Mouse (Mus musculus): ENCODE data around the gene Prkag2.

Gene Prkag2

GRCm38 (mm10) chr5:25050827-25051226 is 49.6 kb downstream of the Prkag2 start:
- no peak for DNase-seq (ENCODE audit: extremely low read depth, low read depth)

- DNase-seq (ENCODE audit: extremely low read depth, low read depth): no peak
Observed at GRCm38 (mm10) chr5:25047670-25048069, 52.8 kb downstream of the Prkag2 start.

GRCm38 (mm10) chr5:25046762-25047161 is 53.7 kb downstream of the Prkag2 start:
- no peak for DNase-seq (ENCODE audit: extremely low read depth, low read depth)

- no peak for DNase-seq (ENCODE audit: extremely low read depth, low read depth)
Observed at GRCm38 (mm10) chr5:25044007-25044406, 56.4 kb downstream of the Prkag2 start.

DNA sequence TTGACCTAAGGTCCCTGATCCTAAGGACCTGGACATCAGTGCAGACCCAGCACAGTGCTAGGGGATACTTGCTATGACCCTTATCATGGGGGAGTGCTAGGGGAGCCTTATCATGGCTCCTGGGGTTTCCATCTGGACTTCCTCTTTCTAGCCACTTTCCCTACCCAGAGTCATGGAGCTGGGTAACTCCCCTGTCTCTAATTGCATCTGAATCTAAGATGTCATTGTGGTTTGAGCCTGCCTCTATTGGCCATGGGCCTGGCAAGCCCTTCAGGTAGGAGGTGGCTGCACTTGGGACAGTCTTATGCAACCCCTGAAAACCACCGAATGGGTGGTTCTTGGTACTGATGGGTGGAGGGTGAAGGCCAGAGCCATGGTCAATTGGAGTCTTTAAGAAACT is 58.5 kb downstream of the Prkag2 start:
- peak; percentile 91 for DNase-seq (ENCODE audit: extremely low read depth, low read depth)

- DNase-seq (ENCODE audit: extremely low read depth, low read depth): peak; percentile 60
Observed at GRCm38 (mm10) chr5:25041307-25041706, 59.1 kb downstream of the Prkag2 start.

- DNase-seq (ENCODE audit: extremely low read depth, low read depth): no peak
Observed at GRCm38 (mm10) chr5:25040903-25041302, 59.5 kb downstream of the Prkag2 start.

GRCm38 (mm10) chr5:25038827-25039226 is 61.6 kb downstream of the Prkag2 start:
- DNase-seq (ENCODE audit: extremely low read depth, low read depth): no peak

GRCm38 (mm10) chr5:25035391-25035790 is 65.1 kb downstream of the Prkag2 start:
- no peak for DNase-seq (ENCODE audit: extremely low read depth, low read depth)

GRCm38 (mm10) chr5:25031456-25031856 is 69.0 kb downstream of the Prkag2 start:
- peak; percentile 79 for DNase-seq (ENCODE audit: extremely low read depth, low read depth)

DNA sequence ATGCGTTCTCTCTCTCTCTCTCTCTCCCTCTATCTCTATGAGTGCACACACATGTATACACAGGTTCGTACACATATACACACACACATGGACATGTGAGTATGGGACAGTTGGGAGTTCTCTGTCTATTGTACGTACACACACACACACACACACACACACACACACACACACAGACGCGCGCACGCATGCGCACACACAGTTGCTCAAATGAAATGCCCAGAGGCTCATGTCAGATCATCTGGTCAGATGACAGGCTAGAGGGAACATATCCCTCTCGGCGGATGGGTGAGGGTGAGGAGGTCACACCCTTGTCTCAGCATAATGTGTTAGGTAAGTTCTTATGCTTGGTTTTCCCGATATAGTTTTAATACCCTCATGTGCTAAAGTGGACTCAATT is 69.4 kb downstream of the Prkag2 start:
- no peak for DNase-seq (ENCODE audit: extremely low read depth, low read depth)

- peak; percentile 77 for DNase-seq (ENCODE audit: extremely low read depth, low read depth)
Observed at GRCm38 (mm10) chr5:25030276-25030681, 70.2 kb downstream of the Prkag2 start.

- no peak for DNase-seq (ENCODE audit: extremely low read depth, low read depth)
Observed at GRCm38 (mm10) chr5:25027673-25028072, 72.8 kb downstream of the Prkag2 start.

GRCm38 (mm10) chr5:25025309-25026019 is 75.0 kb downstream of the Prkag2 start:
- DNase-seq (ENCODE audit: extremely low read depth, low read depth): no peak

DNA sequence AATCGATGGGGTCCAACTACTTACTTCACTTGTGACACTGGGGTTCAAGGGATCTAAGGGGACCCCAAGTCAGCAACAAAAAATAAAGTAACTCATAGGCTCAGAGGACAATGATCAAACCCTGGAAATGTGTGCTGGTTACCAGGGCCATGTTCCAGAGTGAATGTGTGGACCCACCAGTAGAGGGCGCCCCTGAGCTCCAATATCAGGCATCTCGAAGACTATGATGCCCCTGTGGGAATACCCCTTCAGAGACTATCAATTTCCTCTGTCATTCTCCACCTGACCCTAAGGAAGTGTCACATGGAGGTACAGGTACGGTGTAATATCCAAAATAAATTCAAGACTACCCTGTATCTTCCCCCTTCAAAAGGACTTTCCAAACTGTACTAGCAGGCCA is 77.5 kb downstream of the Prkag2 start:
- no peak for DNase-seq (ENCODE audit: extremely low read depth, low read depth)

GRCm38 (mm10) chr5:25019221-25019620 is 81.2 kb downstream of the Prkag2 start:
- DNase-seq (ENCODE audit: extremely low read depth, low read depth): no peak

- no peak for DNase-seq (ENCODE audit: extremely low read depth, low read depth)
Observed at GRCm38 (mm10) chr5:25012134-25012533, 88.3 kb downstream of the Prkag2 start.

GRCm38 (mm10) chr5:25011019-25011485 is 89.4 kb downstream of the Prkag2 start:
- peak; percentile 86 for DNase-seq (ENCODE audit: extremely low read depth, low read depth)

GRCm38 (mm10) chr5:25010438-25010892 is 90.0 kb downstream of the Prkag2 start:
- DNase-seq (ENCODE audit: extremely low read depth, low read depth): peak; percentile 77

GRCm38 (mm10) chr5:25009770-25010169 is 90.7 kb downstream of the Prkag2 start:
- DNase-seq (ENCODE audit: extremely low read depth, low read depth): no peak

- DNase-seq (ENCODE audit: extremely low read depth, low read depth): no peak
Observed at GRCm38 (mm10) chr5:25008966-25009365, 91.5 kb downstream of the Prkag2 start.

GRCm38 (mm10) chr5:25006848-25007247 is 93.6 kb downstream of the Prkag2 start:
- peak; percentile 57 for DNase-seq (ENCODE audit: extremely low read depth, low read depth)

DNA sequence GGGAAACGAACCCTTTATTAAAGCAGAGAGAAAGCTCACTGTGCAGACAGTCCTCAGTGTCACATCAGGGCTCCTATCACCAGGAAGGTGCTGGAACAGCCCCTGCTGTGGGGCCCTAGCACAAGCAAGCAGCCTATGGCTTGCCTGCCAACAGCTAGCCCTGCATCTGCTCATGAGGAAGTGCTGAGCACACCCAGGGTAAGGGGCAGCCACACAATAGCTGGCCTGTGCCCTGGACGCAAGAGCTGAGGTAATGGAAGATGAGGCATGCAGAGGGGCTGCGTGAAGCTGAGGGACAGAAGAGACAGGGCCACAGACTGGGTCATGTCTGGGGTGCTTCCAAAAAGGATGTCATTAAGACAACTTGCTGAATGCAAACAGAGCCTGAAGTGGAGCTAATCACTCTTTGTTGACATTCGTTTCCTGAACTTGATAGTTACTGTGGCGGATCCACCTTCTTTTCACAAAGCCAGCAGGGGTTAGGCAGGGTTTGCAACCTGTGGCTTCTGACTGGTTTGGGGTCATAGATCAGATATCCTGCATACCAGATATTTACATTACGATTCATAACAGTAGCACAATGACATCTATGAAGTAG is 94.8 kb downstream of the Prkag2 start:
- no peak for DNase-seq (ENCODE audit: extremely low read depth, low read depth)

All from MEL-GATA-1-ER (cell line).